Mouse (Mus musculus) intestine, embryonic 16.5 days (tissue): ENCODE results near the gene 1700034J05Rik. TPM values are rescaled to one million over a fixed set of nuclear protein-coding genes. Genes with fewer than 3 reads are reported as not detected.

Experiments
- ATAC-seq: fragments of 200-750 bp; cut with Nextera tagmentation; 2 replicates; pipeline ENCODE4 v1.8.0; 2017; ENCODE audit warnings: moderate TSS enrichment, moderate library complexity
- H3K27ac ChIP-seq: fragments of 300-500 bp; sonication (generic); 2 replicates; pipeline ENCODE4 v1.5.1; 2014; ENCODE audit warnings: mild to moderate bottlenecking, low read length
- H3K27me3 ChIP-seq: fragments of 300-500 bp; sonication (generic); replicated peaks from 2 replicates; pipeline ENCODE4 v1.6.1; 2014; ENCODE audit warnings: low read length, control low read depth, mixed read lengths; ENCODE audit not compliant: control insufficient read depth, insufficient read depth
- H3K36me3 ChIP-seq: fragments of 300-500 bp; sonication (generic); 2 replicates; pipeline ENCODE4 v1.6.1; 2014; ENCODE audit warnings: low read length, control low read depth; ENCODE audit not compliant: control insufficient read depth, insufficient read depth
- H3K4me1 ChIP-seq: fragments of 300-500 bp; sonication (generic); 2 replicates; pipeline ENCODE4 v1.6.1; 2014; ENCODE audit warnings: low read length, control low read depth, mixed read lengths; ENCODE audit not compliant: control insufficient read depth, insufficient read depth
- H3K4me2 ChIP-seq: fragments of 300-500 bp; sonication (generic); 2 replicates; pipeline ENCODE4 v1.6.1; 2014; ENCODE audit warnings: low read depth, low read length, control low read depth
- H3K4me3 ChIP-seq: fragments of 300-500 bp; sonication (generic); 2 replicates; pipeline ENCODE4 v1.5.1; 2014; ENCODE audit warnings: mild to moderate bottlenecking, low read length
- H3K9ac ChIP-seq: fragments of 300-500 bp; sonication (generic); 2 replicates; pipeline ENCODE4 v1.6.1; 2014; ENCODE audit warnings: low read depth, low read length
- H3K9me3 ChIP-seq: fragments of 300-500 bp; sonication (generic); 2 replicates; pipeline ENCODE4 v1.6.1; 2016; ENCODE audit warnings: low read length, control low read depth; ENCODE audit not compliant: control insufficient read depth
- WGBS: fragments of 180-500 bp; shearing (Covaris S2); extraction: QIAGEN DNeasy Blood & Tissue Kit; methylation state at CpG from one replicate; pipeline ENCODE4 v1.1.7; 2014; 5-methylcytosine and 5-hydroxymethylcytosine counted together
- polyA plus RNA-seq: library from polyadenylated mRNA; unstranded; fragments of >200 nt; fragmentation: Nextera tagmentation; extraction: Ambion mirVana; gene quantifications from 2 replicates; pipeline ENCODE4 v1.2.1, GENCODE M21; 2015

1700034J05Rik gene
- polyA plus RNA-seq, 1 experiment from 2014 or later: 0.10 TPM

GRCm38 (mm10) chr6:146955896-146956295, 1.7 kb upstream of the 1700034J05Rik start:
- H3K27ac ChIP-seq: no peak overlapping the region
- H3K36me3 ChIP-seq: no peaks in the 10 kb centered on the region
- H3K4me2 ChIP-seq: no peak overlapping the region
- H3K27me3 ChIP-seq: no peaks in the 10 kb centered on the region
- no peaks in the 10 kb centered on the region for H3K9me3 ChIP-seq
- H3K4me1 ChIP-seq: peaks cover 11% of the 10 kb centered on the region
- H3K9ac ChIP-seq: no peak overlapping the region
- H3K4me3 ChIP-seq: no peak overlapping the region
- ATAC-seq: peak; percentile 74
- WGBS: 41% methylated on average over 12 of the region's 12 CpGs

DNA sequence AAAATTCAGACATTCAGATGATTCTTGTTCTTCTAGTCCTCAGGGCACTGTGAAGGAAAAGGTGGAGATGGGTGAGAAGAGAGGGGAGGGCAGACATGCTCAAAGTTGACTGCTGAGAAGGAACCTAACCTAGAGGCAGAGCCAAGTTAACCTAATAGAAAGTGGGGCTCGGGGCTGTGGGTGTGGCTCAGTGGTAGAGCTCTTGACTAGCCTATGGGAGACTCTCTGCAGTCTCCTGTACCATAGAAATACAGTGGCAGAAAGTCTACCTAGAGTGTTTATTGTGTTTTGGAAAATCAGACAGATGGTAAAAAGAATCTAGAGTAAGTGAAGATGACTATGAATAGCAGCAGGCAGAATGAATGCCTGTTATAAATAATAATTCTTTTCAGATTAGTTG, 1.3 kb upstream of the 1700034J05Rik start:
- Histone ChIP-seq H3K4me1 (peaks cover 7% of the 10 kb centered on the region), H3K4me2 (no peak overlapping the region), H3K27me3 (no peaks in the 10 kb centered on the region), H3K9me3 (no peaks in the 10 kb centered on the region), H3K9ac (no peak overlapping the region), H3K27ac (no peak overlapping the region), H3K4me3 (no peak overlapping the region), H3K36me3 (no peaks in the 10 kb centered on the region)
- 59% methylated on average over 1 of the region's 1 CpGs for WGBS
- ATAC-seq: no peak

DNA sequence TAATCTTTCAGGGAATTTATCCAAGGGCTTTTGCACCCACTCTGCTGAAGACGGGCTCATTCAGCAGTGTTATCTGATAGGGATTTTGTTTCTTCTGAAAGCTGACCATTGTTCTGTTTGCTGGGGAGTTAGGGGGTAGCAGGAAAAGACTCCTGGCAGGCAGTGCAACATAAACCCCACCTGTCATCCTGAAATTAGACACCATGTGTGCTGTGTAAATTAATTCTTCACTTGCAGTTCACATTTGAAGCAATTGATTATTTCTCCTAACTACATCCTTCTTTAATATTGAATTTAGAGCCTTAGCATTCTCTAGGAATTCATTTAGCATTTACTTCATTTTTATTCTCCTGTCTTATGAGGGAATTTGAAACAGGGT, 3.8 kb downstream of the 1700034J05Rik start:
- H3K9ac ChIP-seq: no peak overlapping the region
- H3K27me3 ChIP-seq: no peaks in the 10 kb centered on the region
- H3K9me3 ChIP-seq: no peaks in the 10 kb centered on the region
- no peak overlapping the region for H3K4me3 ChIP-seq
- no peaks in the 10 kb centered on the region for H3K36me3 ChIP-seq
- no peak overlapping the region for H3K27ac ChIP-seq
- WGBS: 35% methylated on average over 1 of the region's 1 CpGs
- H3K4me2 ChIP-seq: no peak overlapping the region
- H3K4me1 ChIP-seq: peaks cover 23% of the 10 kb centered on the region
- ATAC-seq: no peak

DNA sequence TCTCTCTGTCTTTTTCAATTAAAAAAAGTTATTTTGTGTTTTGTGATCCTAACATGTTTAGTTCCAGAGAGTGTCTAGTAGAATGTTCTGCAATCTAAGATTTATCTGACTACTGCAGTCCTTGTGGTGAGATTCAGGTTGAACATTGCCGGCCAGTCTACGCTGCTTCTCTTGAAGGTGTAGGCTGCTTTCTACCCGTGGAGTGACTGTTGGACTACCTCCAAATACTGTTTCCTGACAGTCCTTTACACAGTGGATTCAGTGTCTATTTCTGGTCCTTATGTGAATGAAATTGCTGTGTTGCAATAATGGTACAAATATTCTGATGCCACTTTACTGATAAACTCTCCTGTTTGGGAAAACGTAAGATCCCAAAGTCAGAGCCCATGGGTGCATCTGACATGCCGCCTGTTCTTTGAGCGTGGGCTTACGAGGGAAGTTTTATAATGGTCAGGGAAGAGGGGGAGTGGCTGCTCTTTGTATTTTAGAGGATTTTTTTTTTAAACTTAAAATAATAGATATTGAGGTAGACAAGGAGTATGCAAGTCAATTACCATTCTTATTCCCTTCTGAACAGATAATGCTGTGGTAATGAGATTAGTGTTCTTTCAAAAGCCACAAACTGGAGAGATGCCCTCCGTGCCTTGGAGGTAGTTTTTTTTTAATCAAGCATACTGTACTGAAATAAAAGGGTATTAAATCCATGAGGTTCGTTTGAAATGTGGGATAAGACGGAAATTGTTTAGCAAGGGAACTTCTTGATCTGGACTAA, 4.4 kb downstream of the 1700034J05Rik start:
- H3K27me3 ChIP-seq: no peaks in the 10 kb centered on the region
- no peak overlapping the region for H3K27ac ChIP-seq
- 68% methylated on average over 10 of the region's 10 CpGs for WGBS
- H3K4me2 ChIP-seq: no peak overlapping the region
- no peak for ATAC-seq
- no peaks in the 10 kb centered on the region for H3K9me3 ChIP-seq
- H3K4me3 ChIP-seq: no peak overlapping the region
- H3K9ac ChIP-seq: no peak overlapping the region
- no peaks in the 10 kb centered on the region for H3K36me3 ChIP-seq
- H3K4me1 ChIP-seq: peaks cover 28% of the 10 kb centered on the region

DNA sequence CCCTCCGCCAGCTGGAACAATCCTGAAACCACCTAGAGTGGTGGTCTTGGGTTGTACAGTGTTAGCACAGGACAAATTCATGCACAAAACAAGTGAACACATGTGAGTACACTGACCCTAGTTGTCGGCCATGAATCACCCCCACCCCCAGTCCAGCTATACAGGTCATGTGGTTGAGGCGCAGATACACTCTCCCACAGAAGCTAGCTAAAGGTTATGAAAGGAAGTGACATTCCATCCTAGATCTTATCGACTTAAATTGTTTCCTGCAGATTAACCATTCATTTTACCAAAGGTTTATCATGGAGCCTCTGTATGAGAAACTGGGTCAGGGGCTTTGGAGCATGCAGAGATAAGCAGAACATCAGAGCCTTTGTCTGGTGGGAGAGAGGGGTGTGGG, 7.0 kb downstream of the 1700034J05Rik start:
- ATAC-seq: peak; percentile 47
- no peaks in the 10 kb centered on the region for H3K36me3 ChIP-seq
- 0 out of 2 replicates have a peak overlapping the region, but pooled peaks have one; percentile 11 for H3K27ac ChIP-seq
- 61% methylated on average over 4 of the region's 4 CpGs for WGBS
- H3K4me2 ChIP-seq: no peak overlapping the region
- H3K9ac ChIP-seq: no peak overlapping the region
- H3K27me3 ChIP-seq: no peaks in the 10 kb centered on the region
- H3K4me1 ChIP-seq: peaks cover 30% of the 10 kb centered on the region
- H3K4me3 ChIP-seq: no peak overlapping the region
- H3K9me3 ChIP-seq: no peaks in the 10 kb centered on the region

GRCm38 (mm10) chr6:146946327-146947029, 7.7 kb downstream of the 1700034J05Rik start:
- peaks cover 30% of the 10 kb centered on the region for H3K4me1 ChIP-seq

DNA sequence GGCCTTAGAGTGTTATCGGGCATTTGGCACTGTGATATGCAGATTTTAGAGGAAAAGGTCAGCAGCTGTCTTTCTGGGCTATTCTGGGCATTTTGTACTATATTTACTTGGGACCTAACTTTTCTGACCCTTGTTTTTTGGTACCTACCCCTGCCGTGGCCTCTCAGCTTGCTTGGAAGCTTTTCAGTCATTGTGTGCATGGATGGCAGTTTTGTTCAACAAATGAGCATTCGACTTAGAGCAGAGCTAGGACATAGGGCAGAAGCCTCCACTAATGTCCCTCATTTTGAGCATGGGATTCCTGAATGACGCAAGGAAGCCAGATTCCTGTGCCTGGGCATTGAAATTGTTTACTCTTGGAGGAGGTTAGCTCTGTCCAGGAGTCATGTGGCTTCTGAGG, 9.4 kb downstream of the 1700034J05Rik start:
- Histone ChIP-seq H3K9ac (no peak overlapping the region), H3K4me3 (no peak overlapping the region), H3K9me3 (no peaks in the 10 kb centered on the region), H3K4me1 (peaks cover 27% of the 10 kb centered on the region), H3K4me2 (no peak overlapping the region), H3K27ac (no peak overlapping the region), H3K36me3 (no peaks in the 10 kb centered on the region), H3K27me3 (no peaks in the 10 kb centered on the region)
- no peak for ATAC-seq
- WGBS: 44% methylated on average over 4 of the region's 4 CpGs

More at GRCm38 (mm10) chr6:146946327-146947029, 7.7 kb downstream of the 1700034J05Rik start:
- H3K27ac ChIP-seq: peak overlapping the region; percentile 14; the same call in 1 of the 2 replicates
- H3K9me3 ChIP-seq: no peaks in the 10 kb centered on the region
- no peak overlapping the region for H3K9ac ChIP-seq
- no peaks in the 10 kb centered on the region for H3K36me3 ChIP-seq
- ATAC-seq: 0 out of 2 replicates have a peak, but pooled peaks have one; percentile 22
- WGBS: 74% methylated on average over 6 of the region's 6 CpGs
- H3K27me3 ChIP-seq: no peaks in the 10 kb centered on the region
- H3K4me2 ChIP-seq: no peak overlapping the region
- H3K4me3 ChIP-seq: no peak overlapping the region

DNA sequence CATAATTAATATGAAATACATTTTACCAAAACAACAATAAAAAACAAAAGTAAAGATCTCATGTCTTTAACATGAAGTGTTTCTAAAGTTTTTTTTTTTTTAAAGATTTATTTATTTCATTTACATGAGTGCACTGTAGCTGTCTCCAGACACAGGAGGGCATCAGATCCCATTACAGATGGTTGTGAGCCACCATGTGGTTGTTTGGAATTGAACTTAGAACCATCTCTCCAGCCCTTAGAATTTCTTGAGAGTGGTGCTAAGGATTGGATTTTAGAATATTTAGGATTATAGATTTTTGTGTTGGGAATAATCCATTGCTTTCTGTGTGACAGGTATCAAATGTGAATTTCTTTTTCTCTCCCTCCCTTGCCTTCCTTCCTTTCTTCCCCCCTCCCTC, 10.2 kb downstream of the 1700034J05Rik start:
- no peak overlapping the region for H3K4me3 ChIP-seq
- no peak overlapping the region for H3K9ac ChIP-seq
- H3K4me2 ChIP-seq: no peak overlapping the region
- no peak for ATAC-seq
- H3K36me3 ChIP-seq: no peaks in the 10 kb centered on the region; the same call in 1 of the 2 replicates
- H3K9me3 ChIP-seq: no peaks in the 10 kb centered on the region
- peaks cover 25% of the 10 kb centered on the region for H3K4me1 ChIP-seq
- H3K27ac ChIP-seq: no peak overlapping the region
- no peaks in the 10 kb centered on the region for H3K27me3 ChIP-seq

DNA sequence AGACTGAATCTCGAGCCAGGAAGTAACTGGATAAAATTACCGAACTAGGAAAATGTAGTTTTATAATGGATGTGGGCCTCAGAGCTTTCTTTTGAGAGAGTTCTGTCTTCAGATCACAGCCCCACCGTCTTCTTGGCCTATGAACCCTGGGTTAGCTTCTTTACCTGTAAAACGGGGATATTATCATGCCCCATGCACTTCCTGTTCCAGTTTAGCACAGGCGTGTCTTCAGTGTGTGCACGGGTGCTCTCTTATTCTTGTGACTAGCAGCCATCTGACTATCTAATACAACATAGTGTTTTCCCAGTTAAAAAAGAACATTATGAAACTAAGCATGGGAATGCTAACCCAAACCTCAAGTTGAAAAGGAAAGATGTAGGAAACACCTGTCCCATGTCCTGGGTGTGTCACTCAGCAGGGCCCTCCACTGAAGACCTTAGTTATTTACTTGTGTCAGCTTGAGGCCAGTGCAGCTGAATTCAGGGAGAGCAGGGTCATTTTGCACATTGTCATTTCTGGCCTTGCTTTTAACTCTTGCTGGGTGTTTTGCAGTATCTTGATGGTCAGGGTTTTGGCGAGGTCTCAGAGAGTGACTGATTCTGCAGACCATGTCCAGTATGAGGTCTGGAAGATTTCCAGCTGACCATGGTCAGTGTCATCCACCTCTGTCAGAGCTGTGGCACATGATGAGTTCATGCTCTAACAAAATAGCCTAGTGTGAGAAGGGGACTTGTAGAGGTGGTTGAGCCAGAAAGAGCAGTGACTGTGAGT, 12.5 kb downstream of the 1700034J05Rik start:
- H3K36me3 ChIP-seq: no peaks in the 10 kb centered on the region; the same call in 1 of the 2 replicates
- H3K9me3 ChIP-seq: no peaks in the 10 kb centered on the region
- H3K9ac ChIP-seq: no peak overlapping the region
- no peaks in the 10 kb centered on the region for H3K27me3 ChIP-seq
- WGBS: 63% methylated on average over 7 of the region's 7 CpGs
- no peak overlapping the region for H3K4me3 ChIP-seq
- H3K27ac ChIP-seq: 0 out of 2 replicates have a peak overlapping the region, but pooled peaks have one; percentile 15
- peaks cover 18% of the 10 kb centered on the region; the same call in 1 of the 2 replicates for H3K4me1 ChIP-seq
- no peak overlapping the region for H3K4me2 ChIP-seq
- ATAC-seq: peak; percentile 67
